32 mouse cellular contexts compared by ENCODE assay signal in the genomic region with DNA sequence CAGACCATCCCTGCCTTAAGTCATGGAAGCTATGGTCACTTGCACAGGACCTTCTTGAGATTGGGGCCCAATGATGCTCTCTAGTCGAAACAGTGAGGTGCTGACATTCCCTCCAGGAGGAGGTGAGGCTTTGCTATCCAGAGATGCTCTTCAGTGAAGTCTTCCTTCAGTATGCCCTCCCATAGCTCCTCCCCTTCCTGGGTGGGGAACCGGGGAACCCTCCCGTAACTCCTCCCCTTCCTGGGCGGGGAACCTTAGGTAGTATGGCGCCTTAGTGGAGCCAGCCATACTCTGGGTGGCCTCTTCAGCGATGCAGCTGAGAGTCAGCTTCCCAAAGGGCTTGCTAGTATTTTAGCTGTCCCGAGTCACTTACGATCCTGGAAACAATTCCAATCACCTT. TPM values are rescaled to one million over a fixed set of nuclear protein-coding genes. Genes with fewer than 3 reads are reported as not detected.
DNase-seq lines count a peak whose midpoint lies in the region; ATAC-seq and TF ChIP-seq lines count a peak whose summit lies in the region.
"Had no signal": no experiment of that assay in that cellular context is flagged by ENCODE, and none has a peak within 500 bp of the region (broad histone marks: within the 10 kb centered on the region; RNA-seq: fewer than 3 reads in every experiment).

No protein-coding gene starts in this region.

- in situ Hi-C loops in ES-E14 (cut with MboI; ENCODE audit: low sequenced_read_pairs in 2 of 2, unreplicated experiment in 2 of 2) = loop anchor here in 1 of 2 experiments (10.0 kb wide), 1 partner anchor 262 kb away; no protein-coding TSS in a partner anchor

- DNase-seq in testis, postnatal 10 days (ENCODE audit: low spot score) = no peak
- DNase-seq in ES-E14 (ENCODE audit: low read depth, low spot score) (no peak), ZHBTc4 (ENCODE audit: low read depth, low spot score) (peak; percentile 97)
- no peak for DNase-seq in gastrocnemius, adult 2 months
- no peak for DNase-seq in lung, adult 18-20 months
- DNase-seq: adrenal gland, adult 2 months; adrenal gland, postnatal 25 days; B cell, adult 2 months; cerebellum, adult 11-12 months; cerebellum, adult 8-10 months; cerebellum, postnatal 10 days; cerebellum, postnatal 36 days; embryo, embryonic 11 days; gastrocnemius, postnatal 14 days; heart, adult 11 months had no signal

- TF ChIP-seq CTCF in testis, adult 2 months (IDR thresholded peaks at IDR 0.05; ENCODE audit: control insufficient read depth, insufficient read depth, insufficient replicate concordance, low read depth, low read length) = no peak
- TF ChIP-seq CTCF in gastrocnemius, adult 2 months (IDR thresholded peaks at IDR 0.05) = no peak

- no peaks in the 10 kb centered on the region for H3K27me3 ChIP-seq in testis, adult 2 months (ENCODE audit: control insufficient read depth, insufficient read depth, low read length)
- H3K27me3 ChIP-seq: forebrain, embryonic 15.5 days; hindbrain, embryonic 13.5 days; intestine, embryonic 15.5 days had no signal

- no peak overlapping the region for H3K27ac ChIP-seq in testis, adult 2 months (ENCODE audit: control insufficient read depth, insufficient read depth, low read depth, low read length)
- H3K27ac ChIP-seq in ES-E14 (ENCODE audit: insufficient read depth, low read depth, low read length, poor library complexity, severe bottlenecking) = no peak overlapping the region
- H3K27ac ChIP-seq in gastrocnemius, adult 2 months = no peak overlapping the region
- H3K27ac ChIP-seq: embryonic facial prominence, embryonic 10.5 days; embryonic facial prominence, embryonic 13.5 days; forebrain, embryonic 12.5 days; forebrain, embryonic 15.5 days; hindbrain, embryonic 13.5 days; intestine, embryonic 15.5 days had no signal

- H3K4me3 ChIP-seq in testis, adult 2 months (ENCODE audit: control insufficient read depth, low read depth, low read length) = peak overlapping the region; percentile 67
- H3K4me3 ChIP-seq in ES-E14 (ENCODE audit: insufficient read depth in 1 of 2, low read depth in 1 of 2, low read length in 2 of 2, poor library complexity in 1 of 2, severe bottlenecking in 1 of 2) = peak overlapping the region; percentile 63 to 78
- no peak overlapping the region for H3K4me3 ChIP-seq in gastrocnemius, adult 2 months
- H3K4me3 ChIP-seq: embryonic facial prominence, embryonic 10.5 days; embryonic facial prominence, embryonic 13.5 days; erythroblast, embryonic 14.5 days; forebrain, embryonic 12.5 days; forebrain, embryonic 15.5 days; hindbrain, embryonic 13.5 days; intestine, embryonic 15.5 days had no signal

- H3K4me1 ChIP-seq in testis, adult 2 months (ENCODE audit: control insufficient read depth, insufficient read depth, low read length) = peaks cover 8% of the 10 kb centered on the region
- peaks cover 3 to 30% of the 10 kb centered on the region in 2 experiments; a peak in 3 of 4 replicates for H3K4me1 ChIP-seq in ES-E14 (ENCODE audit: control insufficient read depth in 2 of 2, insufficient read depth in 2 of 2, low read length in 2 of 2, poor library complexity in 1 of 2)
- H3K4me1 ChIP-seq: embryonic facial prominence, embryonic 13.5 days; forebrain, embryonic 12.5 days; intestine, embryonic 15.5 days had no signal

- H3K36me3 ChIP-seq in testis, adult 2 months (ENCODE audit: control insufficient read depth, insufficient read depth, low read length) = no peaks in the 10 kb centered on the region
- H3K36me3 ChIP-seq in ES-E14 (ENCODE audit: control insufficient read depth, insufficient read depth, low read length, poor library complexity, severe bottlenecking) = no peaks in the 10 kb centered on the region
- H3K36me3 ChIP-seq: embryonic facial prominence, embryonic 10.5 days; embryonic facial prominence, embryonic 13.5 days; forebrain, embryonic 12.5 days; forebrain, embryonic 15.5 days; hindbrain, embryonic 13.5 days; intestine, embryonic 15.5 days had no signal

- ATAC-seq in megakaryocyte-erythroid progenitor cell, adult 5-6 weeks (replicated peaks; ENCODE audit: low FRiP score, low TSS enrichment, poor library complexity, severe bottlenecking) = no peak
- ATAC-seq: forebrain, embryonic 15.5 days; hindbrain, embryonic 16.5 days; intestine, embryonic 15.5 days had no signal

- no peaks in the 10 kb centered on the region for H3K9me3 ChIP-seq in ES-E14 (ENCODE audit: control insufficient read depth, insufficient read depth, low read depth, low read length)
- H3K9me3 ChIP-seq: embryonic facial prominence, embryonic 10.5 days; embryonic facial prominence, embryonic 13.5 days; forebrain, embryonic 12.5 days; forebrain, embryonic 15.5 days; hindbrain, embryonic 13.5 days; intestine, embryonic 15.5 days had no signal

- H3K9ac ChIP-seq in ES-E14 (ENCODE audit: insufficient read depth, low read depth, low read length, poor library complexity, severe bottlenecking) = peak overlapping the region; percentile 9
- H3K9ac ChIP-seq: embryonic facial prominence, embryonic 13.5 days; forebrain, embryonic 12.5 days; forebrain, embryonic 15.5 days; hindbrain, embryonic 13.5 days; intestine, embryonic 15.5 days had no signal

- intact Hi-C loops in gastrocnemius, adult 2 months (cut with DNase I) = no loop called here

- peak; percentile 71 for TF ChIP-seq POLR2A in testis, adult 2 months (IDR thresholded peaks at IDR 0.05; ENCODE audit: control insufficient read depth, low read depth, low read length)

TF ChIP-seq in ES-E14, 5 proteins besides CTCF, POLR2A, EP300 and RAD21:
- TF ChIP-seq ZC3H11A (IDR thresholded peaks at IDR 0.05; ENCODE audit: borderline replicate concordance, low read depth, low read length) = no peak
- TF ChIP-seq HCFC1 (IDR thresholded peaks at IDR 0.05; ENCODE audit: borderline replicate concordance, insufficient read depth, low read length) = no peak

RNA-seq across cellular contexts. Expression of a gene that starts 18.0 kb away (rescaled TPM):
- polyA plus RNA-seq in testis, adult 2 months (2012; rRNA removed) = 148 and 161 TPM in 2 replicates
- total RNA-seq in ES-E14 (2012; rRNA removed) = 0.42 and 0.54 TPM in 2 replicates
- total RNA-seq in gastrocnemius, adult 2 months (2021) = not detected
- not detected in 2 replicates for total RNA-seq in megakaryocyte-erythroid progenitor cell, adult 5-6 weeks (2014; fragmentation: Nextera tagmentation)
- not detected in 2 replicates for total RNA-seq in megakaryocyte-erythroid progenitor cell, adult 5-6 weeks (2017)
- total RNA-seq: CH12.LX; gastrocnemius, postnatal 14 days; hematopoietic stem cell, adult 5-6 weeks; MEL had no signal
- polyA plus RNA-seq: erythroblast, embryonic 14.5 days had no signal

RNA-seq across cellular contexts. Expression of a gene that starts 30.3 kb away (rescaled TPM):
- polyA plus RNA-seq in testis, adult 2 months (2012; rRNA removed) = 371 and 394 TPM in 2 replicates
- total RNA-seq in ES-E14 (2012; rRNA removed) = 1.1 and 2.3 TPM in 2 replicates
- total RNA-seq in gastrocnemius, adult 2 months (2021) = under 1 TPM in 1 of 2 experiments, not detected in 1; 0.20 TPM
- not detected in 2 replicates for total RNA-seq in megakaryocyte-erythroid progenitor cell, adult 5-6 weeks (2014; fragmentation: Nextera tagmentation)
- not detected in 2 replicates for total RNA-seq in megakaryocyte-erythroid progenitor cell, adult 5-6 weeks (2017)
- total RNA-seq: CH12.LX; hematopoietic stem cell, adult 5-6 weeks; MEL had no signal
- polyA plus RNA-seq: erythroblast, embryonic 14.5 days had no signal

RNA-seq across cellular contexts. Expression of a gene that starts 50.8 kb away (rescaled TPM):
- not detected in 2 replicates for polyA plus RNA-seq in testis, adult 2 months (2012; rRNA removed)
- 0.21 and 0.22 TPM in 2 replicates for total RNA-seq in ES-E14 (2012; rRNA removed)
- total RNA-seq in gastrocnemius, adult 2 months (2021) = not detected
- not detected in 2 replicates for total RNA-seq in megakaryocyte-erythroid progenitor cell, adult 5-6 weeks (2014; fragmentation: Nextera tagmentation)
- total RNA-seq in megakaryocyte-erythroid progenitor cell, adult 5-6 weeks (2017) = not detected in 2 replicates
- total RNA-seq: CH12.LX; gastrocnemius, postnatal 14 days; gastrocnemius, postnatal 4 days; hematopoietic stem cell, adult 5-6 weeks; MEL had no signal
- polyA plus RNA-seq: embryonic facial prominence, embryonic 10.5 days; erythroblast, embryonic 14.5 days; forebrain, embryonic 12.5 days; forebrain, embryonic 15.5 days; heart, embryonic 11.5 days; heart, embryonic 14.5 days; heart, postnatal 0 days had no signal
